15 mouse cellular contexts compared by ENCODE assay signal in the genomic region with DNA sequence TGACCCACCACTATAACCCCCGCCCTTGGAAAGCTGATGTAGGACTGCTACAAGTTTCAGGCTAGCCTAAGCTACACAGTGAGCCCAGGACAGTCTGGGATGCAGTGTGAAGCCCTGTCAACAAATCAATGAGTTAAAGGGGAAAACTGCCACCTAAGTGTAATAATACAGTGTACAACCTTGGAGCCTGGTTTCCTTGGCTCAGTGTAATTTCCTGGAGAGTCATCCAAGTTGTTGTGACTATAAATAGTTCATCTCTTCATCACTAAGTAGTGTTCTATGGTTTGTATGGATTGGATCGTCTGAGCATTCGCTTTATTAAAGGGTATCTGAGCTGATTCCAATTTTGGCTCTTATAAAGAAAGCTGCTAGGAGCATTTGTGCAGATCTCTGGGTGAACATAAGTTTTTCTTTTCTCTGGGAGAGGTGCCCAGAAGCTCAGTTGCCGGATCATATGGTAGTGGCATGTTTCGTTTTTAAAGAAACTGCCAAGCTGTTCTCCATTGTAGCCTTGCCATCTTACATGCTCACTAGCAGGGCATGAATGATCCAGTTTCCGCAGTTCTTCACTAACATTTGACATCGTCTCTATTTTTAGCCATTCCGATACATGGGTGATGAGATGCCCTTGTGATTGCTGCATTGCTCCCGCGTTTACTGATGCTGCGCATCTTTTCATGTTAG. TPM values are rescaled to one million over a fixed set of nuclear protein-coding genes. Genes with fewer than 3 reads are reported as not detected.
DNase-seq lines count a peak whose midpoint lies in the region; ATAC-seq lines count a peak whose summit lies in the region.
"Had no signal": no experiment of that assay in that cellular context is flagged by ENCODE, and none has a peak within 500 bp of the region (broad histone marks: within the 10 kb centered on the region; RNA-seq: fewer than 3 reads in every experiment).

No protein-coding gene starts in this region.

- H3K27me3 ChIP-seq in embryonic facial prominence, embryonic 14.5 days (replicated peaks; ENCODE audit: control insufficient read depth, insufficient read depth, low read length) = no peaks in the 10 kb centered on the region
- no peaks in the 10 kb centered on the region for H3K27me3 ChIP-seq in embryonic facial prominence, embryonic 10.5 days (replicated peaks; ENCODE audit: low read depth, poor library complexity, severe bottlenecking)
- H3K27me3 ChIP-seq: neural tube, embryonic 13.5 days had no signal

- H3K4me3 ChIP-seq in embryonic facial prominence, embryonic 14.5 days (ENCODE audit: low read depth, low read length) = no peak overlapping the region
- no peak overlapping the region for H3K4me3 ChIP-seq in embryonic facial prominence, embryonic 10.5 days
- H3K4me3 ChIP-seq: neural tube, embryonic 13.5 days had no signal

- H3K4me2 ChIP-seq in embryonic facial prominence, embryonic 14.5 days (ENCODE audit: low read depth, low read length) = no peak overlapping the region
- H3K4me2 ChIP-seq: neural tube, embryonic 13.5 days had no signal

- no peak overlapping the region for H3K9ac ChIP-seq in embryonic facial prominence, embryonic 14.5 days (ENCODE audit: low read depth, low read length)
- H3K9ac ChIP-seq: liver, embryonic 14.5 days; neural tube, embryonic 13.5 days had no signal

- ATAC-seq in embryonic facial prominence, embryonic 14.5 days (ENCODE audit: low read depth) = no peak
- ATAC-seq in megakaryocyte, adult 5-6 weeks (ENCODE audit: poor library complexity, severe bottlenecking) = no peak
- ATAC-seq: inflammation-experienced regulatory T-cells, adult 6 months had no signal

- no peaks in the 10 kb centered on the region for H3K36me3 ChIP-seq in embryonic facial prominence, embryonic 14.5 days (ENCODE audit: control insufficient read depth, insufficient read depth, low read length)
- no peaks in the 10 kb centered on the region for H3K36me3 ChIP-seq in embryonic facial prominence, embryonic 10.5 days (replicated peaks)
- H3K36me3 ChIP-seq: G1E; neural tube, embryonic 13.5 days had no signal

- no peaks in the 10 kb centered on the region for H3K9me3 ChIP-seq in embryonic facial prominence, embryonic 14.5 days (ENCODE audit: control insufficient read depth, low read length)
- H3K9me3 ChIP-seq in embryonic facial prominence, embryonic 10.5 days = no peaks in the 10 kb centered on the region
- H3K9me3 ChIP-seq: G1E; neural tube, embryonic 13.5 days had no signal

- WGBS in embryonic facial prominence, embryonic 14.5 days = 76% methylated on average over 11 of the region's 11 CpGs
- WGBS in embryonic facial prominence, embryonic 10.5 days = 93% methylated on average over 11 of the region's 11 CpGs

- no peak overlapping the region for H3K27ac ChIP-seq in embryonic facial prominence, embryonic 14.5 days (replicated peaks; ENCODE audit: low read depth, low read length)
- no peak overlapping the region for H3K27ac ChIP-seq in embryonic facial prominence, embryonic 10.5 days (replicated peaks)
- H3K27ac ChIP-seq: liver, embryonic 14.5 days; neural tube, embryonic 13.5 days had no signal

- intact Hi-C loops in left cerebral cortex, postnatal 14 days (cut with DNase I) = no loop called here

- H3K4me1 ChIP-seq in embryonic facial prominence, embryonic 14.5 days (ENCODE audit: control insufficient read depth, insufficient read depth, low read length) = no peaks in the 10 kb centered on the region
- H3K4me1 ChIP-seq in embryonic facial prominence, embryonic 10.5 days = no peaks in the 10 kb centered on the region

- peak; percentile 40 for DNase-seq in embryonic facial prominence, embryonic 14.5 days (ENCODE audit: low spot score)
- no peak for DNase-seq in embryonic facial prominence, embryonic 10.5 days (ENCODE audit: low spot score)
- peak; percentile 77 for DNase-seq in layer of hippocampus, adult 11-12 months (ENCODE audit: low spot score)
- DNase-seq in layer of hippocampus, postnatal 25 days (ENCODE audit: extremely low spot score in 1 of 2, low spot score in 1 of 2) = no peak
- peak; percentile 87 for DNase-seq in brain, adult 2 months (ENCODE audit: low read depth, low spot score)
- DNase-seq in left cerebral cortex, postnatal 14 days (ENCODE audit: low spot score in 2 of 2) = peak; percentile 64 to 82
- no peak for DNase-seq in ovary, postnatal 14 days (ENCODE audit: low spot score)
- DNase-seq: heart, postnatal 36 days; kidney, postnatal 4 days; spleen, adult 18-20 months had no signal

RNA-seq across cellular contexts. Expression of a gene that starts 5.1 kb away (rescaled TPM):
- not detected in 2 replicates for polyA plus RNA-seq in embryonic facial prominence, embryonic 14.5 days (2014; fragmentation: Nextera tagmentation; extraction: Ambion mirVana)
- polyA plus RNA-seq in embryonic facial prominence, embryonic 10.5 days (2016; fragmentation: Nextera tagmentation; extraction: Ambion mirVana) = not detected in 2 replicates
- not detected for total RNA-seq in layer of hippocampus, postnatal 25 days (2021)
- total RNA-seq in left cerebral cortex, postnatal 14 days (2021) = not detected
- not detected in 2 replicates for total RNA-seq in megakaryocyte, adult 5-6 weeks (2015)
- total RNA-seq in megakaryocyte, adult 5-6 weeks (2017) = not detected in 2 replicates
- total RNA-seq: heart, postnatal 36 days had no signal
- polyA plus RNA-seq: inflammation-experienced regulatory T-cells, adult 6 months; liver, embryonic 14.5 days; neural tube, embryonic 13.5 days had no signal

RNA-seq across cellular contexts. Expression of a gene that starts 13.1 kb away (rescaled TPM):
- polyA plus RNA-seq in embryonic facial prominence, embryonic 14.5 days (2014; fragmentation: Nextera tagmentation; extraction: Ambion mirVana) = 1.1 and 1.5 TPM in 2 replicates
- polyA plus RNA-seq in embryonic facial prominence, embryonic 10.5 days (2016; fragmentation: Nextera tagmentation; extraction: Ambion mirVana) = 0.93 and 1.1 TPM in 2 replicates
- total RNA-seq in layer of hippocampus, postnatal 25 days (2021) = under 1 TPM; 0.10 to 0.16 TPM
- total RNA-seq in left cerebral cortex, postnatal 14 days (2021) = under 1 TPM; 0.11 to 0.21 TPM
- total RNA-seq in megakaryocyte, adult 5-6 weeks (2015) = not detected in 2 replicates
- total RNA-seq in megakaryocyte, adult 5-6 weeks (2017) = 0.15 and 0.28 TPM in 2 replicates
- total RNA-seq: heart, postnatal 36 days had no signal
- polyA plus RNA-seq: G1E; inflammation-experienced regulatory T-cells, adult 6 months had no signal

RNA-seq across cellular contexts. Expression of a gene that starts 18.9 kb away (rescaled TPM):
- 42.0 and 42.2 TPM in 2 replicates for polyA plus RNA-seq in embryonic facial prominence, embryonic 14.5 days (2014; fragmentation: Nextera tagmentation; extraction: Ambion mirVana)
- polyA plus RNA-seq in embryonic facial prominence, embryonic 10.5 days (2016; fragmentation: Nextera tagmentation; extraction: Ambion mirVana) = 56.6 and 57.5 TPM in 2 replicates
- total RNA-seq in layer of hippocampus, postnatal 25 days (2021) = 10 to 100 TPM; 28.4 to 41.1 TPM
- total RNA-seq in left cerebral cortex, postnatal 14 days (2021) = 10 to 100 TPM; 38.3 to 40.2 TPM
- 26.7 and 29.4 TPM in 2 replicates for total RNA-seq in megakaryocyte, adult 5-6 weeks (2015)
- 10.9 and 12.8 TPM in 2 replicates for total RNA-seq in megakaryocyte, adult 5-6 weeks (2017)

RNA-seq across cellular contexts. Expression of a gene that starts 20.0 kb away (rescaled TPM):
- polyA plus RNA-seq in embryonic facial prominence, embryonic 14.5 days (2014; fragmentation: Nextera tagmentation; extraction: Ambion mirVana) = 23.7 and 27.6 TPM in 2 replicates
- 21.6 and 24.2 TPM in 2 replicates for polyA plus RNA-seq in embryonic facial prominence, embryonic 10.5 days (2016; fragmentation: Nextera tagmentation; extraction: Ambion mirVana)
- 10 to 100 TPM; 17.6 to 21.3 TPM for total RNA-seq in layer of hippocampus, postnatal 25 days (2021)
- 10 to 100 TPM; 36.1 to 38.4 TPM for total RNA-seq in left cerebral cortex, postnatal 14 days (2021)
- total RNA-seq in megakaryocyte, adult 5-6 weeks (2015) = 0.16 and 0.33 TPM in 2 replicates
- total RNA-seq in megakaryocyte, adult 5-6 weeks (2017) = 1.0 and 1.3 TPM in 2 replicates

RNA-seq across cellular contexts. Expression of a gene that starts 38.2 kb away (rescaled TPM):
- 63.8 and 67.2 TPM in 2 replicates for polyA plus RNA-seq in embryonic facial prominence, embryonic 14.5 days (2014; fragmentation: Nextera tagmentation; extraction: Ambion mirVana)
- polyA plus RNA-seq in embryonic facial prominence, embryonic 10.5 days (2016; fragmentation: Nextera tagmentation; extraction: Ambion mirVana) = 33.2 and 33.5 TPM in 2 replicates
- 10 to 100 TPM; 25.9 to 27.8 TPM for total RNA-seq in layer of hippocampus, postnatal 25 days (2021)
- total RNA-seq in left cerebral cortex, postnatal 14 days (2021) = 10 to 100 TPM; 36.0 to 38.3 TPM
- 0.13 and 0.73 TPM in 2 replicates for total RNA-seq in megakaryocyte, adult 5-6 weeks (2015)
- 0.33 and 0.37 TPM in 2 replicates for total RNA-seq in megakaryocyte, adult 5-6 weeks (2017)

Comparison
In these comparisons a context has a peak if more than half of its experiments do, and no peak if none do; other contexts are left out.
1. DNase-seq: peak in embryonic facial prominence, embryonic 14.5 days (single experiment), layer of hippocampus, adult 11-12 months (single experiment), brain, adult 2 months (single experiment) and left cerebral cortex, postnatal 14 days (2 of 2); none in embryonic facial prominence, embryonic 10.5 days (single experiment), layer of hippocampus, postnatal 25 days (0 of 2) and ovary, postnatal 14 days (single experiment).